Mouse (Mus musculus): ENCODE measurements around the gene Trappc1. TPM values are rescaled to one million over a fixed set of nuclear protein-coding genes. Genes with fewer than 3 reads are reported as not detected.

Gene Trappc1
- 138 and 139 TPM in 2 replicates for total RNA-seq (2014; fragmentation: Nextera tagmentation)
- 116 and 127 TPM in 2 replicates for total RNA-seq (2017)
- polyA plus RNA-seq (2012): 7.4 and 10.1 TPM in 2 replicates

GRCm38 (mm10) chr11:69323667-69324111 lies at the start of gene Trappc1, which contains the start of gene Cntrob:
TSS of gene Trappc1 (plus strand) at chr11:69323980.
TSS of gene Cntrob (minus strand) at chr11:69323775.
- H3K4me3 ChIP-seq (ENCODE audit: low read depth, low read length): peak within 1 kb of the TSS; percentile 70
- peaks cover 59% of the 10 kb centered on the region for H3K4me1 ChIP-seq (ENCODE audit: insufficient read depth, low read depth, low read length)
- DNase-seq (ENCODE audit: low spot score) (peak; percentile 96), ATAC-seq (ENCODE audit: extremely low read depth, insufficient number of reproducible peaks, low FRiP score, poor library complexity, severe bottlenecking) (peak; percentile 91)
- H3K9me3 ChIP-seq (replicated peaks): no peaks in the 10 kb centered on the region
- TF ChIP-seq GATA2 (IDR thresholded peaks at IDR 0.05; ENCODE audit: borderline replicate concordance, low read depth, low read length) (no peak), GATA1 (IDR thresholded peaks at IDR 0.05; ENCODE audit: borderline replicate concordance, low read length) (no peak), POLR2AphosphoS5 (IDR thresholded peaks at IDR 0.05; ENCODE audit: insufficient replicate concordance, low read depth, low read length) (no peak), TAL1 (conservative IDR thresholded peaks at IDR 0.05; ENCODE audit: low read depth, low read length) (no peak), CTCF (IDR thresholded peaks at IDR 0.05; ENCODE audit: low read depth, low read length) (no peak)
- H3K36me3 ChIP-seq (replicated peaks): peaks cover 39% of the 10 kb centered on the region
- H3K27me3 ChIP-seq (ENCODE audit: insufficient read depth, low read length): peaks cover 23% of the 10 kb centered on the region

GRCm38 (mm10) chr11:69275650-69276049 lies 48.1 kb upstream of the Trappc1 start:
- Histone ChIP-seq H3K36me3 (replicated peaks) (no peaks in the 10 kb centered on the region), H3K27me3 (ENCODE audit: insufficient read depth, low read length) (peaks cover 31% of the 10 kb centered on the region), H3K4me3 (ENCODE audit: low read depth, low read length) (no peak overlapping the region), H3K9me3 (replicated peaks) (no peaks in the 10 kb centered on the region), H3K4me1 (ENCODE audit: insufficient read depth, low read depth, low read length) (peaks cover 4% of the 10 kb centered on the region; the same call in 1 of the 2 replicates)
- DNase-seq (ENCODE audit: low spot score): no peak
- TF ChIP-seq POLR2AphosphoS5 (IDR thresholded peaks at IDR 0.05; ENCODE audit: insufficient replicate concordance, low read depth, low read length): no peak
- TF ChIP-seq GATA1 (IDR thresholded peaks at IDR 0.05; ENCODE audit: borderline replicate concordance, low read length): no peak
- no peak for TF ChIP-seq CTCF (IDR thresholded peaks at IDR 0.05; ENCODE audit: low read depth, low read length)
- TF ChIP-seq GATA2 (IDR thresholded peaks at IDR 0.05; ENCODE audit: borderline replicate concordance, low read depth, low read length): no peak
- no peak for TF ChIP-seq TAL1 (conservative IDR thresholded peaks at IDR 0.05; ENCODE audit: low read depth, low read length)
- ATAC-seq (ENCODE audit: extremely low read depth, insufficient number of reproducible peaks, low FRiP score, poor library complexity, severe bottlenecking): no peak

- H3K9me3 ChIP-seq (replicated peaks): no peaks in the 10 kb centered on the region
- no peak for DNase-seq (ENCODE audit: low spot score)
- peaks cover 32% of the 10 kb centered on the region for H3K27me3 ChIP-seq (ENCODE audit: insufficient read depth, low read length)
- H3K4me3 ChIP-seq (ENCODE audit: low read depth, low read length): no peak overlapping the region
- no peak for TF ChIP-seq TAL1 (conservative IDR thresholded peaks at IDR 0.05; ENCODE audit: low read depth, low read length)
- TF ChIP-seq GATA1 (IDR thresholded peaks at IDR 0.05; ENCODE audit: borderline replicate concordance, low read length): no peak
- no peak for TF ChIP-seq CTCF (IDR thresholded peaks at IDR 0.05; ENCODE audit: low read depth, low read length)
- no peak for TF ChIP-seq GATA2 (IDR thresholded peaks at IDR 0.05; ENCODE audit: borderline replicate concordance, low read depth, low read length)
- no peak for TF ChIP-seq POLR2AphosphoS5 (IDR thresholded peaks at IDR 0.05; ENCODE audit: insufficient replicate concordance, low read depth, low read length)
- ATAC-seq (ENCODE audit: extremely low read depth, insufficient number of reproducible peaks, low FRiP score, poor library complexity, severe bottlenecking): no peak
- peaks cover 4% of the 10 kb centered on the region; the same call in 1 of the 2 replicates for H3K4me1 ChIP-seq (ENCODE audit: insufficient read depth, low read depth, low read length)
- H3K36me3 ChIP-seq (replicated peaks): no peaks in the 10 kb centered on the region
These were observed 47.7 kb upstream of the Trappc1 start for GRCm38 (mm10) chr11:69276081-69276480.

- Histone ChIP-seq H3K4me1 (ENCODE audit: insufficient read depth, low read depth, low read length) (peaks cover 4% of the 10 kb centered on the region; the same call in 1 of the 2 replicates), H3K36me3 (replicated peaks) (no peaks in the 10 kb centered on the region), H3K27me3 (ENCODE audit: insufficient read depth, low read length) (peaks cover 28% of the 10 kb centered on the region), H3K4me3 (ENCODE audit: low read depth, low read length) (no peak overlapping the region), H3K9me3 (replicated peaks) (no peaks in the 10 kb centered on the region)
- DNase-seq (ENCODE audit: low spot score) (no peak), ATAC-seq (ENCODE audit: extremely low read depth, insufficient number of reproducible peaks, low FRiP score, poor library complexity, severe bottlenecking) (no peak)
- TF ChIP-seq GATA1 (IDR thresholded peaks at IDR 0.05; ENCODE audit: borderline replicate concordance, low read length) (no peak), POLR2AphosphoS5 (IDR thresholded peaks at IDR 0.05; ENCODE audit: insufficient replicate concordance, low read depth, low read length) (no peak), GATA2 (IDR thresholded peaks at IDR 0.05; ENCODE audit: borderline replicate concordance, low read depth, low read length) (no peak), CTCF (IDR thresholded peaks at IDR 0.05; ENCODE audit: low read depth, low read length) (no peak), TAL1 (conservative IDR thresholded peaks at IDR 0.05; ENCODE audit: low read depth, low read length) (no peak)
These were observed 46.5 kb upstream of the Trappc1 start for GRCm38 (mm10) chr11:69277267-69277666.

GRCm38 (mm10) chr11:69291111-69291510 lies 32.7 kb upstream of the Trappc1 start:
- no peaks in the 10 kb centered on the region for H3K36me3 ChIP-seq (replicated peaks)
- TF ChIP-seq TAL1 (conservative IDR thresholded peaks at IDR 0.05; ENCODE audit: low read depth, low read length) (no peak), GATA2 (IDR thresholded peaks at IDR 0.05; ENCODE audit: borderline replicate concordance, low read depth, low read length) (no peak), GATA1 (IDR thresholded peaks at IDR 0.05; ENCODE audit: borderline replicate concordance, low read length) (no peak), POLR2AphosphoS5 (IDR thresholded peaks at IDR 0.05; ENCODE audit: insufficient replicate concordance, low read depth, low read length) (no peak), CTCF (IDR thresholded peaks at IDR 0.05; ENCODE audit: low read depth, low read length) (no peak)
- no peak overlapping the region for H3K4me3 ChIP-seq (ENCODE audit: low read depth, low read length)
- peaks cover 16% of the 10 kb centered on the region for H3K27me3 ChIP-seq (ENCODE audit: insufficient read depth, low read length)
- ATAC-seq (ENCODE audit: extremely low read depth, insufficient number of reproducible peaks, low FRiP score, poor library complexity, severe bottlenecking) (no peak), DNase-seq (ENCODE audit: low spot score) (no peak)
- no peaks in the 10 kb centered on the region for H3K4me1 ChIP-seq (ENCODE audit: insufficient read depth, low read depth, low read length)
- no peaks in the 10 kb centered on the region for H3K9me3 ChIP-seq (replicated peaks)

GRCm38 (mm10) chr11:69295286-69295685 lies 28.5 kb upstream of the Trappc1 start:
- Histone ChIP-seq H3K4me3 (ENCODE audit: low read depth, low read length) (no peak overlapping the region), H3K36me3 (replicated peaks) (peaks cover 30% of the 10 kb centered on the region), H3K9me3 (replicated peaks) (no peaks in the 10 kb centered on the region), H3K4me1 (ENCODE audit: insufficient read depth, low read depth, low read length) (no peaks in the 10 kb centered on the region), H3K27me3 (ENCODE audit: insufficient read depth, low read length) (peaks cover 2% of the 10 kb centered on the region; the same call in 1 of the 2 replicates)
- DNase-seq (ENCODE audit: low spot score): no peak
- no peak for ATAC-seq (ENCODE audit: extremely low read depth, insufficient number of reproducible peaks, low FRiP score, poor library complexity, severe bottlenecking)
- no peak for TF ChIP-seq POLR2AphosphoS5 (IDR thresholded peaks at IDR 0.05; ENCODE audit: insufficient replicate concordance, low read depth, low read length)
- no peak for TF ChIP-seq GATA2 (IDR thresholded peaks at IDR 0.05; ENCODE audit: borderline replicate concordance, low read depth, low read length)
- no peak for TF ChIP-seq TAL1 (conservative IDR thresholded peaks at IDR 0.05; ENCODE audit: low read depth, low read length)
- TF ChIP-seq CTCF (IDR thresholded peaks at IDR 0.05; ENCODE audit: low read depth, low read length): no peak

Data from G1E (cell line).